Mouse (Mus musculus) cerebellum, adult 2 months (tissue): Measurements from ENCODE around the gene Lipt1. TPM values are rescaled to one million over a fixed set of nuclear protein-coding genes. Genes with fewer than 3 reads are reported as not detected.

ENCODE experiments used
- DNase-seq, 2 experiments: peaks; one replicate each; pipeline ENCODE4 v3.0.0; 2021
- H3K27ac ChIP-seq: fragments of 200-500 bp; 2 replicates; pipeline ENCODE4 v1.5.1; 2012; ENCODE audit warnings: low read length, control low read depth, inconsistent platforms; ENCODE audit not compliant: insufficient read depth
- H3K27me3 ChIP-seq: fragments of 200-500 bp; 2 replicates; pipeline ENCODE4 v1.6.1; 2012; ENCODE audit warnings: inconsistent platforms, mild to moderate bottlenecking, low read length, moderate library complexity; ENCODE audit not compliant: control insufficient read depth, insufficient read depth
- H3K4me1 ChIP-seq: fragments of 200-500 bp; 2 replicates; pipeline ENCODE4 v1.6.1; 2011; ENCODE audit warnings: low read length; ENCODE audit not compliant: control insufficient read depth, insufficient read depth
- H3K4me3 ChIP-seq: fragments of 200-500 bp; replicated peaks from 2 replicates; pipeline ENCODE3; 2011; ENCODE audit warnings: mild to moderate bottlenecking, low read depth, low read length, control low read depth; ENCODE audit not compliant: insufficient read depth
- CTCF ChIP-seq: fragments of 200-500 bp; IDR thresholded peaks from 2 replicates; pipeline ENCODE4 v1.5.1; 2011; ENCODE audit warnings: low read depth, mild to moderate bottlenecking, control low read depth, low read length, moderate library complexity, borderline replicate concordance; ENCODE audit not compliant: insufficient read depth
- POLR2A ChIP-seq: fragments of 200-500 bp; IDR thresholded peaks from 2 replicates; pipeline ENCODE4 v1.6.1; 2011; ENCODE audit warnings: low read length, control low read depth, borderline replicate concordance; ENCODE audit not compliant: insufficient read depth
- WGBS: fragments of 180-500 bp; shearing (Covaris S2); methylation state at CpG from one replicate; pipeline ENCODE4 v1.1.7; 2018; 5-methylcytosine and 5-hydroxymethylcytosine counted together
- polyA plus RNA-seq: library from polyadenylated mRNA; depleted of rRNA; stranded (reverse); fragments of >200 nt; gene quantifications from 2 replicates; pipeline ENCODE4 v1.2.3, GENCODE M21; 2012; rRNA removed

The Lipt1 gene
- polyA plus RNA-seq, 1 experiment: 5.9 TPM

DNA sequence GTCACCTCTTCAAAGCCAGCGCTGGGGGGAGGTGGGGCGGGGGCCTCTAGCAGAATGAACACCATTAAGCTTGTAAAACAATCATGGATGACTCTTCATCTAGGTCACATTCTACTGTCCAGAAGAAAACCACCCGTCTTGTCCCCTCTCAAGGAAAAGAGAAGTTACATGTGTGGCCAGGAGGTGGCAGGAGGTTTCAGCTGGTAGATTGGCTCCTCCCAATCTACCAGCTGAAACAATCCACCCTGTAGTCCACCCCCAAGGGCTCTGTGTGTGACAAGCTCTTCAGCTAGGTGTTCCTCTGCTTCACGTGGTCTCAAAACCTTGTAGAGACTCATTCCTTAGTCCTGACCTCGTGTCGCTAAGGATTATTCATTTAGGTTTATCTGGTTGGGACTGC lies 31.6 kb downstream of the Lipt1 start:
- Histone ChIP-seq H3K27ac (no peak overlapping the region), H3K27me3 (no peaks in the 10 kb centered on the region), H3K4me1 (no peaks in the 10 kb centered on the region), H3K4me3 (no peak overlapping the region)
- TF ChIP-seq POLR2A (no peak), CTCF (peak; percentile 20; the same call in 1 of the 2 replicates)
- 36% methylated on average over 6 of the region's 6 CpGs for WGBS
- no peak for DNase-seq

DNA sequence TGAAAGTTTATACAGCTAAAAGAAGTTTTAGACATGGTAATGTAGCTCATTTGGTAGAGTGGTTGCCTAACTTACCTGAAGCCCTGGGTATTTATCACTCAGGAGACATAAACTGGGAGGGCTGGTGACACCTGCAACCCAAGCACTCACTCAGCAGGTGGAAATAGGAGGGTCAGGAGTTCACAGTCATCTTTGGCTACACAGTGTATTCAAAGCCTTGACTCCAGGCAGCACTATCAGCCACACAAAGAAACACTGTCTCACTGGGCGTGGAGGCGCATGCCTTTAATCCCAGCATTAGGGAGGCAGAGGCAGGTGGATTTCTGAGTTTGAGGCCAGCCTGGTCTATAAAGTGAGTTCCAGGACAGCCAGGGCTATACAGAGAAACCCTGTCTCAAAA lies 41.2 kb downstream of the Lipt1 start:
- WGBS: 74% methylated on average over 2 of the region's 2 CpGs
- Histone ChIP-seq H3K27me3 (no peaks in the 10 kb centered on the region; the same call in 1 of the 2 replicates), H3K27ac (no peak overlapping the region), H3K4me1 (no peaks in the 10 kb centered on the region), H3K4me3 (no peak overlapping the region)
- TF ChIP-seq CTCF (no peak), POLR2A (no peak)
- DNase-seq: no peak

DNA sequence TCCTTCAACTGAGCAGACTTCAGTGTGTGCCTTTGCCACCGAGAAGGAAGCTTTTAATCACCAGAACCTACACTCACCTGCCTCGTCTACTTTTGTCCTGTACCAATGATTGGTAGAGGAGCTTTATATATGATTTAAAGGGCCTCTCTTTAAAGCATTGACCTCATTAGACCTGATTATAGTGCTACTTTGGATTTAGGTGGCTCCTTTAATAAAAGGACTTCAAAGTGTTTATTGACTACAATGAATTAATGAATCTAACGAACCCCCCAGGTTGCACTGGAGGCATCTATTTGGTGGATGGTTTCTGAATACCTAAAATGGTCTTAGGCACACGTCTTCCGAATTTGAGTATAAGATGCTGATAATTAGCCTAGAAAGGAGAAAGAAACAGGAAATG lies 44.9 kb downstream of the Lipt1 start, which contains the start of gene Lyg2:
Gene Lyg2, minus strand, starts transcription at position 101 of the 400 bp plus-strand sequence.
- TF ChIP-seq CTCF (no peak), POLR2A (no peak)
- H3K4me1 ChIP-seq: no peaks in the 10 kb centered on the region
- H3K27ac ChIP-seq: no peak within 1 kb of the TSS
- no peak for DNase-seq
- H3K27me3 ChIP-seq: no peaks in the 10 kb centered on the region; the same call in 1 of the 2 replicates
- WGBS: 77% methylated on average over 5 of the region's 5 CpGs
- no peak within 1 kb of the TSS for H3K4me3 ChIP-seq

DNA sequence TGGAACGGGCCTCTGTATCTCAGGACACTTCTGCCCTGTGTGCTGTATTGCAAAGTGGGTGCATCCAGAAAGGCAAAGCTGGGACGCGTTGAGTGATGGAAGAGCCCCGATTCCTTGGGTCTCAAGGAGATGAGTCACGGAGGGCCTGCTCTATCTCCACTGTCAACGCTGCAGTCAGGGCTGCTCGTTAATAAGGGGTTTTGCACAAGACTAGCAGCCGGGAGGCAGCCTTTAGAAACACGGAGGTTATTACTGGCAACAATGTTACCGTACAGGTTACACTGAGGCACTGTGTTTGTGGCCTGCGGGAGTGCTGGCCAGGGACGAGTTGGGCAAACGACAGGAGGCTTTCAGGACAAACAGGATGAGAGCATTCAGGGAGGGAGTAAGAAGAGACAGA lies 46.1 kb downstream of the Lipt1 start:
- no peak for DNase-seq

DNA sequence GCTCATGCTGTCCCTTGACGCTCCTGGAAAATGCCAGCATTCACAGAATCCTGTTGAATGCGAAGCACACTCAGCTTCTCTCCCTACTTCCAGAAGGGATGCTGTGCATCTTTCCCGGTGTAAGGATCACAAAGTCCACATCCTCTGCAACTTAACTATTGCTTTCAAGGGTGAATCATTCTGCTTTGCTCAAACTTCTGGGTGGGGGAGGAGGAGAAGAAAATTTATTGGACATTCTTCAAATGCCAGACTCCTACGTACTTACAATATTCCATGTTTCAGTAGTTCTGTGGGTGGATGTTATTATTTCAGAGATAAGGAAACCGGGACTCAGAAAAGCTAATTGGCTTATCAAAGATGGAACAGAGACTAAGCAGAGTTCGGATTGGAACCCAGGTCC lies 46.6 kb downstream of the Lipt1 start:
- Histone ChIP-seq H3K27ac (no peak overlapping the region), H3K4me1 (no peaks in the 10 kb centered on the region), H3K27me3 (no peaks in the 10 kb centered on the region; the same call in 1 of the 2 replicates), H3K4me3 (no peak overlapping the region)
- TF ChIP-seq CTCF: no peak
- TF ChIP-seq POLR2A: no peak
- DNase-seq: no peak
- 86% methylated on average over 6 of the region's 6 CpGs for WGBS

More for the DNA sequence above, 46.1 kb downstream of the Lipt1 start:
- no peaks in the 10 kb centered on the region; the same call in 1 of the 2 replicates for H3K27me3 ChIP-seq
- no peak overlapping the region for H3K4me3 ChIP-seq
- WGBS: 83% methylated on average over 13 of the region's 13 CpGs
- no peaks in the 10 kb centered on the region for H3K4me1 ChIP-seq
- no peak overlapping the region for H3K27ac ChIP-seq
- TF ChIP-seq POLR2A (no peak), CTCF (no peak)

DNA sequence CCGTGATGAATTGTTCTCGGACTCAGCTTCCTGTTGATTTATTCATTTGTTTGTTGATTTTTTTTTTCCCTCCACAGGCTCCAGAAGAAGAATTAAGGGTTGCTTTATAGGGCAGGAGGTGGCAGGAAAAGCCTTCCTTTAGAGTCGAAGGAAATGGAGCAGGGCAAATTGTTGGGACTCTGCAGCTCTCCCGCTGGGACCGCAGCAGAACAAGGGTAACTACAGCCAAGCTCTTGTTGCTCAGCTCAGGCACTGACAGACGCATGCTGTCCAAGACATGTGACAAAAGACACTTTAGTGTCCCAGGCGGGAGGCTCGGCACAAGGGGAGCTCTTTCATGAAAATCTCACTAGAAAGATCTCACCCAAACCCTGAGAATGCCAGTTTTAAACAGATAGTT lies 51.0 kb downstream of the Lipt1 start:
- Histone ChIP-seq H3K4me3 (no peak overlapping the region), H3K27me3 (no peaks in the 10 kb centered on the region), H3K27ac (no peak overlapping the region), H3K4me1 (no peaks in the 10 kb centered on the region)
- TF ChIP-seq POLR2A (no peak), CTCF (no peak)
- 13% methylated on average over 8 of the region's 8 CpGs for WGBS
- peak; percentile 32 to 42 for DNase-seq

Other genes starting within 250 kb of the Lipt1 start
- 21.7 and 24.0 TPM in 2 replicates for gene 2010300C02Rik, start 151.7 kb upstream of the Lipt1 start, polyA plus RNA-seq
- 7.3 and 7.5 TPM in 2 replicates for gene Tsga10, start 5.3 kb upstream of the Lipt1 start, polyA plus RNA-seq
- gene Mitd1, start 18.7 kb downstream of the Lipt1 start, polyA plus RNA-seq: 14.8 and 17.8 TPM in 2 replicates
- gene Mrpl30, start 18.7 kb downstream of the Lipt1 start, polyA plus RNA-seq: 123 and 132 TPM in 2 replicates
- gene Lyg2, start 44.8 kb downstream of the Lipt1 start, polyA plus RNA-seq: 0.05 and 0.13 TPM in 2 replicates
- not detected in 2 replicates for gene Lyg1, start 86.0 kb downstream of the Lipt1 start, polyA plus RNA-seq
- 44.9 and 49.0 TPM in 2 replicates for gene Txndc9, start 126.2 kb downstream of the Lipt1 start, polyA plus RNA-seq
- 22.5 and 23.1 TPM in 2 replicates for gene Eif5b, start 126.3 kb downstream of the Lipt1 start, polyA plus RNA-seq